Mouse (Mus musculus): Measurements from ENCODE around the gene Ust. TPM values are rescaled to one million over a fixed set of nuclear protein-coding genes. Genes with fewer than 3 reads are reported as not detected.

Ust gene
- total RNA-seq, 2 experiments from 2014 or later = 18.0 to 19.4 TPM

GRCm38 (mm10) chr10:8233148-8233901 lies 285.3 kb downstream of the Ust start:
- intact Hi-C loops (cut with DNase I) = no loop called here
- DNase-seq = no peak

GRCm38 (mm10) chr10:8232535-8232934 lies 286.1 kb downstream of the Ust start:
- intact Hi-C loops (cut with DNase I) = no loop called here
- DNase-seq = no peak

DNA sequence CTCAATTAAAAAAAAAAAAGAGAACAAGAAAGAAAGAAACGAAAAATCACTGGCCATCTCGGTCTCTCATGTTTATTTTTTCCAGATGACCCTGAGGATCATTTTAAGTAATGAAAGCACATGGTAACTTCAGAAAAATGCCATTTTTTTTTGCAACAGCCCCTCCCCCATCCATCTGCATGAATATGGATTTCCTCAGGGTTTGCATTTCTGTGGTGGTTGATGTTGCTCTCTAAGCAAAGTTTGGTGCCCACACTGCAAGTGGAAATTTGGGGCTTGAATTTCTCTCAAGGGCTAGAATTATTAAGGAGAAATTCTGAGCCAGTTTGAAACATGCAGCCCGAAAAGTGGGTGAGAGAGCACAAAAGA lies 290.3 kb downstream of the Ust start:
- no peak for DNase-seq
- intact Hi-C loops (cut with DNase I) = no loop called here

DNA sequence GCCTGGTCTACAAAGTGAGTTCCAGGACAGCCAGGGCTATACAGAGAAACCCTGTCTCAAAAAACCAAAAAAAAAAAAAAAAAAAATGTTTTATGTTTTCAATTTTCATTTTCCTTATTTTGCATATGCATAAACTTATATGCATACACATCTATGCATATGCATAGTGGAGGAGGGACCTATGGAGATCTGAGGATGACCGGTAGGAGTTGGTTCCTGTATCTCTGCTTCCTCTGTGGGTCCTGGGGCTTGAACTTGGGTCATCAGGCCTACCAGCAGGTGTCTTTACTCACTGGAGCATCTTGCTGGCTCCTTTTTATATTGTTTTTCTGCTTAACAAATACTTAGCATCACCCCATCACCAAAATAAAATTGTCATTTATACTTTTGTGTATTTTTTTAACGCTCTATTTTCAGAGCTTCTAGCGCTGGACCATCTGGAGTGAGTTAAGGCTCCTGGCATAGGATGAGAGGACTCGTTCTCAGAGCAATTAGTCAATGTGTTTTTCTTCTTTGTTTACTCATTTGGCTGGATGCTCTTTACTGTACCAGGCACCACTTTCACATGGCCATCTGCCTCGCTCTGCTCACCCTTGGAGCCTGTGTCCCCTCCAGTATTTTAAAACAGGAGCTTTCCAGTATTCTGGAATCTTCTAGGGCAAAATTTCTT lies 290.8 kb downstream of the Ust start:
- peak; percentile 9 for DNase-seq
- intact Hi-C loops (cut with DNase I) = no loop called here

DNA sequence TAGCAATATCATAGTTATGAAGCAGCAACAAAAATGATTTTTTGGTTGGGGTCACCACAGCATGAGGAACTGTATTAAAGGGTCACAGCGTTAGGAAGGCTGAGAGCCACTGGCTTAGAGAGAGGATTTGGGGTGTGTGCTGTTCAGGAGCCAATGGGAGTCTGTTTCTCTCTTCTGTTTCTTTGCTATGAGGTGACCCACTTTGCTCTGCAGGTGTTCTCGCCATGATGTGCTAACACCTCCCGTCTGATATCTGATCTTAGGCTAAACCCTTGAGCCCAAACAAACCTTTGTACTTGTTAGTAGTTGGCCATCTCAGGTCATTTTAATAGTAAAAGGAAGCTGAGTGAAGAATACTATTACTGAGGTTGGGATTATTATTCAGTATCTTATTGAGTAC lies 292.0 kb downstream of the Ust start:
- DNase-seq = no peak
- intact Hi-C loops (cut with DNase I) = no loop called here

DNA sequence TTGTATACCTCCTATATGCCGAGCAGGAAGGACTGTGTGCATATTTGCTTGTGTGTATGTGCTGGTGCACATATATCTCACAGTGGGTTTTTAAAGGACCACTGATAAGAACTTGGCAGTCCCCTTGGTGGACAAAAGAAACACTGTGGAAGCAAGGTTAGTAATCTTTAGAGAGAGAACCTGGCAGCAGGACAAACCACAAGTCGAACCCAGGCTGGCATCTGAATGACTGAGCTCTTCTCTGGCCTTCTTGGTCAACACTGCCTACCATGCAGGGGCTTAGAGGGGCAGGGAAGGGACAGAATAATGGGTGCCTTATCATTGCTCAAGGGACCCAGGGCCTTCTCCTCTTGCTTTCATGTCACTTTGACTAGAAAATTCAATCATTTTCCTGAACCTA lies 294.0 kb downstream of the Ust start:
- no peak for DNase-seq
- intact Hi-C loops (cut with DNase I) = no loop called here

GRCm38 (mm10) chr10:8224046-8224445 lies 294.6 kb downstream of the Ust start:
- intact Hi-C loops (cut with DNase I) = no loop called here

DNA sequence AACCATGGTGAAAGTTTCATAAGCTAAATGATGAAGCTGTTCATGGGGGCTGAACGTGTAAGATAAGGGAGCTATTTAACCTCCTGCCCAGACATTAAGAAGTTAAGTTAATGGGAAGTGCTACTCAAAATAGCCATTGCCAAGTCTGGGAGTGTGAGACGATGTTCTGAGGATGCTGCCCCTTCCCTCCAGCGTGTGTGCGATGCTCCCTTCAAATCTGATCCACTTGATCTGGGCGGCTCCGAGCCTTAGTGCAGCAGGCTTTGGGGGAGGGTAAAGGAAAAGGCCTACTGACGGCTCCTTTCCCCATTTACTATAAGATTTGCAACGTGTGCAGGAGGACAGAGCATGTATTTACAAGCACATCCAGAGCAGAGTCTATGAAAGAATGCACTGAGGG lies 301.7 kb downstream of the Ust start:
- intact Hi-C loops (cut with DNase I) = no loop called here
- no peak for DNase-seq

More at GRCm38 (mm10) chr10:8224046-8224445, 294.6 kb downstream of the Ust start:
- no peak for DNase-seq

GRCm38 (mm10) chr10:8215181-8215580 lies 303.4 kb downstream of the Ust start:
- no peak for DNase-seq
- intact Hi-C loops (cut with DNase I) = no loop called here

DNA sequence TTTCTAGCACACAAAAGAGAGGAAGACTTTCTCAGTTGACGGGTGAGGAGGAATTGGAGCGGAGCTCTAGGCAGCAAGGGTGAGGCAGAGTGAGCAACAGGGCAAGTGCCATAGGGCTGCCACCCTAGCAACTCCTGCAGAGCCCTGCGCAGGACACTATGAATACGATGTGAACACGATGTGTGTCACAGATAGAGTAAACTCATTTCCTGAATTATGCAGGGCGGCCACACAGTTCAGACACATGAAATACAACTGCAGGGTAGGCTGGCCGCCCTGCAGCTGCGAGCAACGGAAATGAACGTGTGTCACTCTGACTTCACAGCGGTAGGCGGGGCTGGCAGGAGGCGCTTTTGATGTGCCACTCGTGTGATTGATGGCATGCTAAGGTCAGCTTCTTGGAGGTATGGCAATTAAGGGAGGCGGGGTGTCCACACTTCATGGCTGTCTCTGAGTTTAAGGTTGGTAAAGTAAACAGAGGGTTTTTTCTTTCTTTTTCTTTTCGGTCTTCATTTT lies 304.7 kb downstream of the Ust start:
- intact Hi-C loops (cut with DNase I) = no loop called here
- no peak for DNase-seq

GRCm38 (mm10) chr10:8213266-8213905 lies 305.2 kb downstream of the Ust start:
- intact Hi-C loops (cut with DNase I) = no loop called here

DNA sequence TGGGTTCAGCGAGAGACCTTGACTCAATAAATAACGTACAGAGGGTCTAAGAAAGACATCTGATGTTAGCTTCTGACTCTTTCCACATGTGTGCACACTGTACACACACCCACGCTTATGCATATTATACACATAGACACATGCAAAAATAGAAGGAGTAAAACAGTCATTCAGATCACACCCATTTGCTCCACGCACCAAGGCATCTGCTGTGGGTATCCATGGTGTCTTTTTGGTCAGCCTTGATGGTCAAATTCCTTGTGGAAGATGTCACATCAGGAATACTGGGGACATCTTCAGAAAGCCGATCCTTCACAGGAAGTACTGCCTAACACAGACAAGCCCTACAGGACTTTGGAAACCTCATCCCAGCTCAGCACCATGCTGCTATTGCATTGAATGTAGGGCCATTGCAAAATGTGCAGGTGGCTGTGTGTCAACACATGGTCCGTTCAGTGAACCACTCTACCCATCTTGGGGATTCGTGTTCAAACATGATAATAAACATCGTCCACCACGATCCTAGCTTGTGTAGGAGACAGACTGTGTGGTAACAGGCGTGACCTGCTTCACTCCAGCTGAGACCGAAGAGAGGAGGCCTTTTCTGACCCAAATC lies 305.9 kb downstream of the Ust start:
- intact Hi-C loops (cut with DNase I) = no loop called here

More at GRCm38 (mm10) chr10:8213266-8213905, 305.2 kb downstream of the Ust start:
- no peak for DNase-seq

GRCm38 (mm10) chr10:8211694-8212093 lies 306.9 kb downstream of the Ust start:
- intact Hi-C loops (cut with DNase I) = no loop called here
- no peak for DNase-seq

More for the DNA sequence above, 305.9 kb downstream of the Ust start:
- no peak for DNase-seq

DNA sequence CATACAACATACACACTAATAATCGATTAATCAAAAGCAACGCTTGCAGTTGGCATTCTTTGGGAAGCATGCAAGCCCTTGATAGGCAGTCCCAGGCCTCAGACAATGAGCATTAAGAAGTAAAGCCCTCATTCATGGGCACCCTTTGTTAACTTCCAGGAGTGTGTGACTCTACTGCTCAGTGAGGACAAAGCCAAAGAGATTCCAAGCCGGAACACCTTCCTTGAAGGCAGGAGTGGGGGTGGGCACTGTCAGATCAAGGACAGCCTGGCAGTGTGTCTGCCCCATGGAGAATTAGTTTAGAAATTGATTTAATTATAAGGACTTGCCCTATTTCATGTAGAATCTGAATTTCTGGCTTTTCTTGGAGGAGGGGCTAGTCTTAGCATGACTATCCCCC lies 308.3 kb downstream of the Ust start:
- intact Hi-C loops (cut with DNase I) = no loop called here
- DNase-seq = no peak

DNA sequence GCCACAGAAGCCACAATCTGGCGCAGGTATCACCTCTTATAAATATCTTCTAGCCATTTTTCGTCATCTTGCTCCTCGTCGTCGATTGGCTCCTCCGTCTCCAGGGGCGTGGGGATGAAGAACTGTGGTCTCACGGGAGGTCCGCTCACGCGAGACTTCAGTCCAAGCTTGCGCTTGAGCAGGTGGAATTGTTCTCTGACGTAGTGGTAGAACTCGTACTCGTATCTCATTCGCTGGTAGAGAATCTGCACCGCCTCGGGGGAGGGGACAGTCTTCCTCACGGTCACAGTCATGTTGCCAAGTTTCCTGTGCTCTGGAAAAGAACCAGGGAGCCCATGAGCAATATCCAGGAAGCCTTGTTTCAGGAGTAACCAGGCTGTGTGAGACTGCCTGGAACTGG lies 311.3 kb downstream of the Ust start:
- no peak for DNase-seq
- intact Hi-C loops (cut with DNase I) = no loop called here

DNA sequence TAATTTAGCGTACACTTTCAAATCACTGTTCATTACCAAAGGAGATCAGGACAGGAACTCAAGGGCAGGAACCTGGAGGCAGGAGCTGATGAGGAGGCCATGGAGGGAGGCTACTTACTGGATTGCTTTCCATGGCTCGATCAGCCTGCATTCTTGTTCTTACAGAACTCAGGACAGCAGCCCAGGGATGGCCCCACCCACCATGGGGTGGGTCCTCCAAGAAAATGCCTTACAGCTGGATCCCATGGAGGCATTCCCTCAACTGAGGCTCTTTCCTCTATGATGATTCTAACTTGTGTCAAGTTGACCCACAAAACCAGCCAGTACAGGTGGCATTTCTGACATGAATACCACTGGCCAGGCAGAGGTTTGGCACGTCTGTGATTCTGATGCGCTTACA lies 314.9 kb downstream of the Ust start:
- no peak for DNase-seq
- intact Hi-C loops (cut with DNase I) = no loop called here

GRCm38 (mm10) chr10:8199816-8200215 lies 318.8 kb downstream of the Ust start:
- intact Hi-C loops (cut with DNase I) = loop anchor here (5.0 kb wide), 2 partner anchors 42 to 383 kb away; no protein-coding TSS in a partner anchor

GRCm38 (mm10) chr10:8199026-8199756 lies 319.4 kb downstream of the Ust start:
- intact Hi-C loops (cut with DNase I) = loop anchor here (5.0 kb wide), 2 partner anchors 43 to 382 kb away; no protein-coding TSS in a partner anchor
- DNase-seq = no peak

More at GRCm38 (mm10) chr10:8199816-8200215, 318.8 kb downstream of the Ust start:
- DNase-seq = no peak

DNA sequence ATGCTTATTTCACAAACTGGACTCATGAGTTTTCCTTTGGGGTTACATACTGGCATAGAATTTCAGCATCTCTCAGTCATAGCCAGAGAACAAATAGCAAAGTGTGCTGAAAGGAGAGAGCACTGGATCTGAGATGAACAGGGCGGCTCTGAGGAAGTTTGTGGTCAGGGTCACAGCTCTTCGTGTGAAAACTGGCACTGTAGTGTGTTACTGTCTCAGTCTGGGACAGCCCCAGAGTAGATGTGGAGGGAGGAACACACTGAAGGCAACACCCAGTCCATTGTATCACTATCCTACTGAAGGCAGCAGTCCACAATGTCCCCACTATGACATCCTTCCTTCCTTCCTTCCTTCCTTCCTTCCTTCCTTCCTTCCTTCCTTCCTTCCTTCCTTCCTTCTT lies 321.0 kb downstream of the Ust start:
- intact Hi-C loops (cut with DNase I) = loop anchor here (5.0 kb wide), 2 partner anchors 45 to 380 kb away; no protein-coding TSS in a partner anchor
- DNase-seq = no peak

GRCm38 (mm10) chr10:8196300-8196699 lies 322.3 kb downstream of the Ust start:
- intact Hi-C loops (cut with DNase I) = loop anchor here (1.0 to 5.0 kb wide), 3 partner anchors 46 to 379 kb away; no protein-coding TSS in a partner anchor
- peak; percentile 72 for DNase-seq

All from left cerebral cortex, postnatal 4 days (tissue).